Mouse (Mus musculus) CH12.LX (cell line): ENCODE results near the gene Cldn16. TPM values are rescaled to one million over a fixed set of nuclear protein-coding genes. Genes with fewer than 3 reads are reported as not detected.

Experiments used
- DNase-seq: peaks from one replicate; pipeline ENCODE4 v3.0.0-alpha.2; 2013; ENCODE audit errors: extremely low read depth
- H3K27ac ChIP-seq: 2 replicates; pipeline ENCODE4 v1.5.1; 2012; ENCODE audit warnings: low read depth, mild to moderate bottlenecking, control low read depth, moderate library complexity; ENCODE audit not compliant: insufficient read depth
- H3K27me3 ChIP-seq: replicated peaks from 2 replicates; pipeline ENCODE3; 2012; ENCODE audit warnings: inconsistent platforms
- H3K36me3 ChIP-seq, 2 experiments: replicated peaks in 1 of 2; 2 replicates each; pipeline versions ENCODE3 to v1.6.1; 2012; ENCODE audit warnings: inconsistent platforms in 1 of 2, low read length in 1 of 2, mild to moderate bottlenecking in 1 of 2, mixed read lengths in 1 of 2, moderate library complexity in 1 of 2; ENCODE audit not compliant: control insufficient read depth in 1 of 2, insufficient read depth in 1 of 2
- H3K4me1 ChIP-seq, 2 experiments: 2 replicates each; pipeline ENCODE4 v1.6.1; 2012; ENCODE audit warnings: inconsistent platforms in 1 of 2, moderate library complexity in 1 of 2; ENCODE audit not compliant: insufficient read depth in 2 of 2, control insufficient read depth in 1 of 2
- H3K4me2 ChIP-seq: 2 replicates; pipeline ENCODE4 v1.6.1; 2012; ENCODE audit warnings: low read depth, mild to moderate bottlenecking, control low read depth; ENCODE audit not compliant: poor library complexity, insufficient read depth, severe bottlenecking
- H3K4me3 ChIP-seq, 3 experiments: fragments of 150-350 bp in 1 of 3; sonication (generic) in 1 of 3; replicated peaks in 1 of 3; 2 replicates each; pipeline versions ENCODE3 to v1.5.1; 2011 to 2012; ENCODE audit warnings: low read depth in 2 of 3, low read length in 2 of 3, mild to moderate bottlenecking in 2 of 3, moderate library complexity in 2 of 3, control low read depth in 1 of 3, improper control_type of control experiment in 1 of 3, inconsistent platforms in 1 of 3, mixed read lengths in 1 of 3; ENCODE audit not compliant: poor library complexity in 1 of 3
- H3K79me2 ChIP-seq: replicated peaks from 2 replicates; pipeline ENCODE4 v1.6.1; 2012; ENCODE audit warnings: mild to moderate bottlenecking, moderate library complexity; ENCODE audit not compliant: control insufficient read depth, poor library complexity, insufficient read depth, severe bottlenecking; ENCODE audit errors: extremely low read depth
- H3K9ac ChIP-seq: 2 replicates; pipeline ENCODE4 v1.6.1; 2012; ENCODE audit warnings: low read depth, mild to moderate bottlenecking, control low read depth, moderate library complexity; ENCODE audit not compliant: insufficient read depth
- H3K9me3 ChIP-seq: replicated peaks from 2 replicates; pipeline ENCODE3; 2012; ENCODE audit warnings: low read length, inconsistent platforms, mixed read lengths
- BHLHE40 ChIP-seq: IDR thresholded peaks from 2 replicates; pipeline ENCODE4 v1.6.1; 2011; ENCODE audit warnings: mild to moderate bottlenecking, low read depth, low read length, improper control_type of control experiment
- CHD1 ChIP-seq: IDR thresholded peaks from 2 replicates; pipeline ENCODE4 v1.6.1; 2012; ENCODE audit warnings: low read depth, low read length, improper control_type of control experiment, inconsistent platforms
- CHD2 ChIP-seq: IDR thresholded peaks from 2 replicates; pipeline ENCODE4 v1.6.1; 2011; ENCODE audit warnings: low read length, improper control_type of control experiment
- CTCF ChIP-seq, 2 experiments: IDR thresholded peaks in 1 of 2; conservative IDR thresholded peaks in 1 of 2; 2 replicates each; pipeline ENCODE4 v1.5.1; 2011 to 2012; ENCODE audit warnings: low read depth in 2 of 2, low read length in 2 of 2, improper control_type of control experiment in 1 of 2, inconsistent platforms in 1 of 2, mild to moderate bottlenecking in 1 of 2, moderate library complexity in 1 of 2
- E2F4 ChIP-seq: IDR thresholded peaks from 2 replicates; pipeline ENCODE4 v1.6.1; 2011; ENCODE audit warnings: low read depth, low read length, improper control_type of control experiment; ENCODE audit not compliant: insufficient replicate concordance
- ELF1 ChIP-seq: IDR thresholded peaks from 2 replicates; pipeline ENCODE4 v1.6.1; 2014; ENCODE audit warnings: low read depth, mild to moderate bottlenecking, inconsistent platforms, low read length, improper control_type of control experiment
- EP300 ChIP-seq: IDR thresholded peaks from 2 replicates; pipeline ENCODE4 v1.6.1; 2011; ENCODE audit warnings: low read length, improper control_type of control experiment
- ETS1 ChIP-seq: conservative IDR thresholded peaks from 2 replicates; pipeline ENCODE4 v1.6.1; 2012; ENCODE audit warnings: low read depth, mild to moderate bottlenecking, inconsistent platforms, low read length, improper control_type of control experiment, moderate library complexity
- GABPA ChIP-seq: IDR thresholded peaks from 2 replicates; pipeline ENCODE4 v1.6.1; 2012; ENCODE audit warnings: low read depth, low read length, improper control_type of control experiment, inconsistent platforms; ENCODE audit not compliant: insufficient replicate concordance
- HCFC1 ChIP-seq: IDR thresholded peaks from 2 replicates; pipeline ENCODE4 v1.6.1; 2012; ENCODE audit warnings: low read depth, mild to moderate bottlenecking, inconsistent platforms, low read length, improper control_type of control experiment
- IRF4 ChIP-seq: IDR thresholded peaks from 2 replicates; pipeline ENCODE4 v1.6.1; 2014; ENCODE audit warnings: low read depth, mild to moderate bottlenecking, inconsistent platforms, low read length, improper control_type of control experiment
- JUN ChIP-seq: IDR thresholded peaks from 2 replicates; pipeline ENCODE4 v1.6.1; 2011; ENCODE audit warnings: low read depth, mild to moderate bottlenecking, low read length, improper control_type of control experiment, moderate library complexity; ENCODE audit not compliant: insufficient read depth
- JUND ChIP-seq: conservative IDR thresholded peaks from 2 replicates; pipeline ENCODE4 v1.6.1; 2011; ENCODE audit warnings: low read depth, low read length, improper control_type of control experiment
- MAFK ChIP-seq: IDR thresholded peaks from 2 replicates; pipeline ENCODE4 v1.6.1; 2011; ENCODE audit warnings: low read length, improper control_type of control experiment; ENCODE audit not compliant: insufficient replicate concordance
- MAX ChIP-seq: IDR thresholded peaks from 2 replicates; pipeline ENCODE4 v1.6.1; 2011; ENCODE audit warnings: low read length, improper control_type of control experiment
- MAZ ChIP-seq: IDR thresholded peaks from 2 replicates; pipeline ENCODE4 v1.6.1; 2012; ENCODE audit warnings: low read depth, mild to moderate bottlenecking, inconsistent platforms, low read length, improper control_type of control experiment, moderate library complexity
- MEF2A ChIP-seq: IDR thresholded peaks from 2 replicates; pipeline ENCODE4 v1.6.1; 2014; ENCODE audit warnings: low read depth, mild to moderate bottlenecking, inconsistent platforms, low read length, improper control_type of control experiment, borderline replicate concordance
- MYC ChIP-seq: IDR thresholded peaks from 2 replicates; pipeline ENCODE4 v1.6.1; 2011; ENCODE audit warnings: low read depth, mild to moderate bottlenecking, improper control_type of control experiment, low read length
- NELFE ChIP-seq: IDR thresholded peaks from 2 replicates; pipeline ENCODE4 v1.6.1; 2011; ENCODE audit warnings: low read depth, low read length, improper control_type of control experiment
- PAX5 ChIP-seq: IDR thresholded peaks from 2 replicates; pipeline ENCODE4 v1.6.1; 2012; ENCODE audit warnings: low read length, inconsistent platforms, mixed read lengths
- POLR2A ChIP-seq: IDR thresholded peaks from 2 replicates; pipeline ENCODE4 v1.6.1; 2011; ENCODE audit warnings: low read depth, mild to moderate bottlenecking, improper control_type of control experiment, low read length
- RAD21 ChIP-seq: IDR thresholded peaks from 2 replicates; pipeline ENCODE4 v1.6.1; 2011; ENCODE audit warnings: low read depth, mild to moderate bottlenecking, low read length, improper control_type of control experiment, moderate library complexity
- RCOR1 ChIP-seq: conservative IDR thresholded peaks from 2 replicates; pipeline ENCODE4 v1.6.1; 2012; ENCODE audit warnings: low read depth, mild to moderate bottlenecking, inconsistent platforms, low read length, improper control_type of control experiment
- SIN3A ChIP-seq: IDR thresholded peaks from 2 replicates; pipeline ENCODE4 v1.6.1; 2012; ENCODE audit warnings: low read length, improper control_type of control experiment, inconsistent platforms
- SMC3 ChIP-seq: IDR thresholded peaks from 2 replicates; pipeline ENCODE4 v1.6.1; 2011; ENCODE audit warnings: low read depth, low read length, improper control_type of control experiment
- TBP ChIP-seq: conservative IDR thresholded peaks from 2 replicates; pipeline ENCODE4 v1.6.1; 2011; ENCODE audit warnings: low read depth, low read length, improper control_type of control experiment
- TCF12 ChIP-seq: IDR thresholded peaks from 2 replicates; pipeline ENCODE4 v1.6.1; 2014; ENCODE audit warnings: low read depth, mild to moderate bottlenecking, inconsistent platforms, low read length, improper control_type of control experiment
- UBTF ChIP-seq: IDR thresholded peaks from 2 replicates; pipeline ENCODE4 v1.6.1; 2012; ENCODE audit warnings: low read depth, mild to moderate bottlenecking, inconsistent platforms, low read length, improper control_type of control experiment, moderate library complexity
- USF1 ChIP-seq: IDR thresholded peaks from 2 replicates; pipeline ENCODE4 v1.6.1; 2014; ENCODE audit warnings: low read depth, mild to moderate bottlenecking, inconsistent platforms, low read length, improper control_type of control experiment
- ZC3H11A ChIP-seq: IDR thresholded peaks from 2 replicates; pipeline ENCODE4 v1.6.1; 2012; ENCODE audit warnings: low read depth, mild to moderate bottlenecking, inconsistent platforms, low read length, improper control_type of control experiment
- ZKSCAN1 ChIP-seq: IDR thresholded peaks from 2 replicates; pipeline ENCODE4 v1.6.1; 2012; ENCODE audit warnings: low read depth, inconsistent platforms, low read length, improper control_type of control experiment, borderline replicate concordance
- ZNF384 ChIP-seq: IDR thresholded peaks from 2 replicates; pipeline ENCODE4 v1.6.1; 2012; ENCODE audit warnings: low read depth, low read length, improper control_type of control experiment, inconsistent platforms
- dilution Hi-C: fragments of 300-500 bp; cut with MboI; formaldehyde crosslinking; loops from 2 replicates; pipeline ENCODE4 v1.14.3; 2020; ENCODE audit warnings: low sequenced_read_pairs; ENCODE audit not compliant: extremely low pct_unique_long_range_greater_than_20kb, extremely low pct_ligation_motif_present
- in situ Hi-C: fragments of 300-500 bp; cut with MboI; formaldehyde crosslinking; loops from 3 replicates; pipeline ENCODE4 v1.14.3; 2019; ENCODE audit warnings: low sequenced_read_pairs, low pct_ligation_motif_present, low pct_unique_long_range_greater_than_20kb, mixed read lengths
- polyA plus RNA-seq: library from polyadenylated mRNA; unstranded; fragments of >175 nt; gene quantifications from 2 replicates; pipeline ENCODE4 v1.2.1, GENCODE M21; 2012; ENCODE audit warnings: low read depth; ENCODE audit not compliant: insufficient read length
- total RNA-seq, 2 experiments: library from RNA; depleted of rRNA; stranded (reverse); fragments of 300-350 nt in 1 of 2; fragments of >200 nt in 1 of 2; gene quantifications; 2 replicates each; pipeline ENCODE4 v1.2.3; 2012 to 2014

Cldn16 gene
- total and polyA plus RNA-seq, 3 experiments = not detected

- no peak overlapping the region for H3K4me2 ChIP-seq
- peak; percentile 41 for DNase-seq
- no peaks in the 10 kb centered on the region for H3K36me3 ChIP-seq
- no peaks in the 10 kb centered on the region for H3K79me2 ChIP-seq
- H3K27me3 ChIP-seq = no peaks in the 10 kb centered on the region
- H3K9me3 ChIP-seq = no peaks in the 10 kb centered on the region
- TF ChIP-seq POLR2A (no peak), MYC (peak; percentile 55; the same call in 1 of the 2 replicates), SIN3A (no peak), MAX (peak; percentile 42; the same call in 1 of the 2 replicates), ZKSCAN1 (no peak), IRF4 (no peak), E2F4 (peak; percentile 17; the same call in 1 of the 2 replicates), SMC3 (peak; percentile 96), ZC3H11A (peak; percentile 57; the same call in 1 of the 2 replicates), MAZ (no peak), BHLHE40 (no peak), HCFC1 (no peak), TBP (no peak), ELF1 (no peak), ZNF384 (no peak), PAX5 (no peak), UBTF (no peak), RCOR1 (no peak), NELFE (peak; percentile 51; the same call in 1 of the 2 replicates), JUND (0 out of 2 replicates have a peak, but pooled peaks have one; percentile 14), CHD1 (no peak), USF1 (no peak), EP300 (no peak), ETS1 (no peak), MEF2A (no peak), CHD2 (no peak), TCF12 (no peak), RAD21 (peak; percentile 69), CTCF (conservative IDR thresholded peaks at IDR 0.05 in 1 of 2, IDR thresholded peaks at IDR 0.05 in 1 of 2; ENCODE audit: low read depth in 2 of 2, low read length in 2 of 2) (peak; percentile 63 to 91), JUN (no peak), GABPA (no peak), MAFK (peak; percentile 59; the same call in 1 of the 2 replicates)
- in situ Hi-C loops (no loop called here), dilution Hi-C loops (no loop called here)
- peaks cover 0 to 4% of the 10 kb centered on the region in 2 experiments; a peak in 1 of 4 replicates for H3K4me1 ChIP-seq
- H3K9ac ChIP-seq = no peak overlapping the region
- H3K27ac ChIP-seq = no peak overlapping the region
- H3K4me3 ChIP-seq = no peak overlapping the region
These were observed 32.8 kb downstream of the Cldn16 start for GRCm38 (mm10) chr16:26495721-26496120.
